Mouse (Mus musculus) hindbrain, embryonic 16.5 days (tissue): ENCODE measurements at regions not wholly inside any gene's neighbourhood (a gene's known extent, or its start where the extent isn't known, plus 50 kb on each side); places are given as distances from the start of the nearest gene placed in this dataset.

Experiments used
- ATAC-seq: fragments of 200-750 bp; cut with Nextera tagmentation; 2 replicates; pipeline ENCODE4 v1.8.0; 2017; ENCODE audit warnings: moderate TSS enrichment, moderate library complexity
- H3K27ac ChIP-seq: fragments of 300-500 bp; sonication (generic); 2 replicates; pipeline ENCODE4 v1.5.1; 2014; ENCODE audit warnings: low read depth, mild to moderate bottlenecking, control low read depth, low read length, moderate library complexity
- H3K27me3 ChIP-seq: fragments of 300-500 bp; sonication (generic); replicated peaks from 2 replicates; pipeline ENCODE4 v1.6.1; 2014; ENCODE audit warnings: low read length; ENCODE audit not compliant: control insufficient read depth, insufficient read depth
- H3K36me3 ChIP-seq: fragments of 300-500 bp; sonication (generic); 2 replicates; pipeline ENCODE4 v1.6.1; 2014; ENCODE audit warnings: mild to moderate bottlenecking, low read length, moderate library complexity, mixed read lengths; ENCODE audit not compliant: control insufficient read depth, insufficient read depth
- H3K4me1 ChIP-seq: fragments of 300-500 bp; sonication (generic); 2 replicates; pipeline ENCODE4 v1.6.1; 2014; ENCODE audit warnings: low read depth, low read length; ENCODE audit not compliant: control insufficient read depth, insufficient read depth
- H3K4me2 ChIP-seq: fragments of 300-500 bp; sonication (generic); 2 replicates; pipeline ENCODE4 v1.6.1; 2014; ENCODE audit warnings: mild to moderate bottlenecking, low read length, control low read depth, moderate library complexity
- H3K4me3 ChIP-seq: fragments of 300-500 bp; sonication (generic); 2 replicates; pipeline ENCODE4 v1.5.1; 2014; ENCODE audit warnings: mild to moderate bottlenecking, low read length, control low read depth, moderate library complexity
- H3K9ac ChIP-seq: fragments of 300-500 bp; sonication (generic); 2 replicates; pipeline ENCODE4 v1.6.1; 2014; ENCODE audit warnings: low read depth, mild to moderate bottlenecking, control low read depth, low read length, moderate library complexity
- H3K9me3 ChIP-seq: fragments of 300-500 bp; sonication (generic); 2 replicates; pipeline ENCODE4 v1.6.1; 2014; ENCODE audit warnings: mild to moderate bottlenecking, low read length, moderate library complexity; ENCODE audit not compliant: control insufficient read depth
- WGBS: fragments of 180-500 bp; shearing (Covaris S2); extraction: QIAGEN DNeasy Blood & Tissue Kit; methylation state at CpG from one replicate; pipeline ENCODE4 v1.1.7; 2014; 5-methylcytosine and 5-hydroxymethylcytosine counted together

DNA sequence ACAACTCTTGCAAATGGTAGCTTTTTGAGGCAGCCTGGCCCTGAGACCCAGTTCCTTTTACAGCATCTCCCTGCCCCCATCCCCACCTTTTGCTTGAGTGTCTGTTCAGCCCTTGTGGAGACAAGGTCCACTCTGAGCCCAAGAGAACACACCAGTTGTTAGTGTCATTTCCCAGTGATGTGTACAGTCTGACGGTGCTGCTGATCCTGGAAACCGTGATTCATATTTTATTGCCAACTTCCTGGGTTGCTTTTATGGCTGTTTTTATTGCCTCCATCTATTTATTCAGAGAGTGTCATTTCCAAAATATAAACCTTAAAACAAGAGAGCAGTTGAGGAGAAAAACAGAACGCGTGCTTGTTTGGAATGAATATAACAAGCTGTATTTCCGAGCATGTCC is 309.6 kb upstream of the Isl1 start:
- Histone ChIP-seq H3K9me3 (no peaks in the 10 kb centered on the region; the same call in 1 of the 2 replicates), H3K36me3 (no peaks in the 10 kb centered on the region), H3K27me3 (no peaks in the 10 kb centered on the region), H3K27ac (no peak overlapping the region), H3K9ac (no peak overlapping the region), H3K4me3 (no peak overlapping the region), H3K4me1 (no peaks in the 10 kb centered on the region), H3K4me2 (no peak overlapping the region)
- 88% methylated on average over 5 of the region's 5 CpGs for WGBS
- ATAC-seq = no peak

- no peak for ATAC-seq
Observed at GRCm38 (mm10) chr13:116596346-116596745, 286.9 kb upstream of the Isl1 start.

DNA sequence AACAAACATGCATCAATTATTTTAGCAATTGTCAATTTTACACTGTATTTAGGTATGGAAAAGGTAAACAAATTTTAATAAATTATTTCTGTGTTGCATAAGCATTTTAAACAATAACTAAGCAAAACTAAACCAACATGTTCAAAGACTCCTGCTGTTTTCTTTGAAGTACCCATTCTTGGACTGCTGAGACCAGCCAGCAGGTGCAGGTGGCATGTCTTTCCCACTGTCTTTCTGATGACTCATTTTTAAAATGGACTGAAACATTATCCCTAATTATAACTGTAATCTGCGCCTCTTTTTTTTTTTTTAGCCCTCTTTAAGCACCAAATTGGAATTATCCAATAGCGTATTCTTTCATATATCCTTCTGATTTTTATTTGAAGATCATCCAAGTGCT is 286.0 kb upstream of the Isl1 start:
- no peak overlapping the region for H3K4me2 ChIP-seq
- no peak for ATAC-seq
- H3K4me1 ChIP-seq = no peaks in the 10 kb centered on the region
- H3K27me3 ChIP-seq = no peaks in the 10 kb centered on the region
- no peaks in the 10 kb centered on the region for H3K36me3 ChIP-seq
- 95% methylated on average over 2 of the region's 2 CpGs for WGBS
- no peak overlapping the region for H3K9ac ChIP-seq
- no peak overlapping the region for H3K4me3 ChIP-seq
- H3K27ac ChIP-seq = no peak overlapping the region
- H3K9me3 ChIP-seq = no peaks in the 10 kb centered on the region

More at GRCm38 (mm10) chr13:116596346-116596745, 286.9 kb upstream of the Isl1 start:
- Histone ChIP-seq H3K9ac (no peak overlapping the region), H3K27ac (no peak overlapping the region), H3K27me3 (no peaks in the 10 kb centered on the region), H3K36me3 (no peaks in the 10 kb centered on the region), H3K4me2 (no peak overlapping the region), H3K4me3 (no peak overlapping the region), H3K9me3 (no peaks in the 10 kb centered on the region), H3K4me1 (no peaks in the 10 kb centered on the region)
- WGBS = 94% methylated on average over 4 of the region's 4 CpGs

DNA sequence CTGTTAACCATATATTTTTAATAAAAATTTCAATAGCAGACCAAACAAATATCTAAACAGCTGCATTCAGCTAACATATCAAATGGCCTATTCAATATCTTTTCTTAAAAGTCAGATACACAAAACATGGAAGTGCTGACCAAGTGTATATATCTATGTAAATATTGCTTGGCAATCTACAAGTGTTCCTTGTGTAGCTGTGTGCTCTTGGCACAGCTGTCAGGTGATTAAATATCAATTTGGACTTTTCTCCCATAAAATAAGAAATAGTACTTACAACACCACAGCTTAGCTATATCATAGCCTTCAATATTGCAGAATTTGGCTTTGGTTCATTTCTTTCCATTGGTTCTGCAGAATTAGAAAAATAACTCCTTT is 266.5 kb upstream of the Isl1 start:
- Histone ChIP-seq H3K9ac (no peak overlapping the region), H3K4me2 (no peak overlapping the region), H3K9me3 (peaks cover 6% of the 10 kb centered on the region; the same call in 1 of the 2 replicates), H3K4me1 (no peaks in the 10 kb centered on the region), H3K36me3 (no peaks in the 10 kb centered on the region), H3K27me3 (no peaks in the 10 kb centered on the region; the same call in 1 of the 2 replicates), H3K4me3 (no peak overlapping the region), H3K27ac (no peak overlapping the region)
- no peak for ATAC-seq

GRCm38 (mm10) chr13:116575274-116575957 is 265.9 kb upstream of the Isl1 start:
- Histone ChIP-seq H3K9ac (no peak overlapping the region), H3K9me3 (peaks cover 6% of the 10 kb centered on the region; the same call in 1 of the 2 replicates), H3K27me3 (no peaks in the 10 kb centered on the region; the same call in 1 of the 2 replicates), H3K36me3 (no peaks in the 10 kb centered on the region), H3K4me2 (no peak overlapping the region), H3K4me3 (no peak overlapping the region), H3K4me1 (no peaks in the 10 kb centered on the region), H3K27ac (no peak overlapping the region)
- ATAC-seq = peak; percentile 85
- WGBS = 20% methylated on average over 11 of the region's 11 CpGs

GRCm38 (mm10) chr13:116555053-116555452 is 245.6 kb upstream of the Isl1 start:
- Histone ChIP-seq H3K4me2 (no peak overlapping the region), H3K27ac (no peak overlapping the region), H3K9ac (no peak overlapping the region), H3K9me3 (no peaks in the 10 kb centered on the region), H3K4me3 (no peak overlapping the region), H3K4me1 (no peaks in the 10 kb centered on the region), H3K36me3 (no peaks in the 10 kb centered on the region), H3K27me3 (no peaks in the 10 kb centered on the region)
- ATAC-seq = no peak
- WGBS = 69% methylated on average over 4 of the region's 4 CpGs

DNA sequence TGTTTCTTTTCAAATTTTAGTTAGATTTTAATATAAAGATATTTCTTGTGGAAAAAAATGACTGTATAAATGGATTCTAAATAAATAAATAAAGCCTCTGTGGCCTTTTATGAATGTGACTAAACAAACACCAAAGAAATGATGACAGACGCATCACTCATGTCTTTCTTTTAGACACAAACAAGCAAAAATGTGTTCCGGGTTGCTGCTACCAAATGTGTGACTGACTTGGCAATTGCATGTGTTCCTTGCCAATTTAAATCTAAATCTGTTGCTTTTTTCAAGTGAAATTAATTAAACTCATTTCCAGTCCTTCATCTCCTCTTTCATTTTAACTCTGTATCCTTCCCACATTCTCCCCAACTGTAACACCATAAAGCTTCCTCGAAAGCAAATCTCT is 225.7 kb upstream of the Isl1 start:
- Histone ChIP-seq H3K9ac (no peak overlapping the region), H3K4me2 (no peak overlapping the region), H3K9me3 (no peaks in the 10 kb centered on the region), H3K4me1 (no peaks in the 10 kb centered on the region), H3K4me3 (no peak overlapping the region), H3K27me3 (no peaks in the 10 kb centered on the region), H3K27ac (no peak overlapping the region), H3K36me3 (no peaks in the 10 kb centered on the region)
- 81% methylated on average over 3 of the region's 3 CpGs for WGBS
- ATAC-seq = no peak

DNA sequence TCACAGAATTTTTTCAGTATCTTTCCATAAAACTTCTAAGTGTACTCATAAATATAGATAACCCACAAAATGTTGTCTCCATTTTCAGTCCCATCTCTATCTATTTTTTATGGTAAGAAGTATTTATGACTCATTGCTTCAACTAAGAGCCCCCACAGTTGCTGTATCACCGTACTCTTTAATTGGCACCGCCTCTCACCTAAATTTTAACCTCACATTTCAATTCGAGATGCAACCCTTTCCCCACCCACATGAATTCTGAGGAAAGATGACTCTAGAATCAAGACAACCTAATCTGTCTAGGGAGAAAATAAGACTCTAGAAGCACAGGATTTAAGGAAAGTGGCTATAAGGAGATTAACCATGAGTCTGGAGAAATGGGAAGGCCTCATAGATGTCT is 223.7 kb upstream of the Isl1 start:
- WGBS = 90% methylated on average over 3 of the region's 3 CpGs
- no peak overlapping the region for H3K9ac ChIP-seq
- no peaks in the 10 kb centered on the region for H3K4me1 ChIP-seq
- no peak overlapping the region for H3K4me2 ChIP-seq
- H3K36me3 ChIP-seq = no peaks in the 10 kb centered on the region
- ATAC-seq = no peak
- no peaks in the 10 kb centered on the region for H3K27me3 ChIP-seq
- H3K27ac ChIP-seq = no peak overlapping the region
- H3K4me3 ChIP-seq = no peak overlapping the region
- H3K9me3 ChIP-seq = no peaks in the 10 kb centered on the region

DNA sequence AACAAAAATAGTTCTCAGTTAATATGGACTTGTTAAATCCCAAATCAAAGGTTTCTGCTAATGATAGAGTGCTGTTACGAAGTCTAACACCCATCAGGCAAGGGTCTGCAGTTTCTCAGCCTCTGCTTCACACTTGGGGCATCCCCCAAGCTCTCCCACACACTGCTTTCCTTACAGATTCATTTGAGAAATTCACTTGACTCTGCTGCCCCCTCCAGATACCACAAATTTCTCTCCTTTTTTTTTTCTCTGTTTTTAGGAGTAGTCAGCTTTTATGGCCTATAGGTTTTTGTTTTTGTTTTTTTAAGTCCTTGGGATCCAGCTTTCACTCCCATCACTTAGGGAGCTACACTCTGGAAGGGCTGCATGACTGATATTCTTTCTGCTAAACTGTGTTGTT is 218.8 kb upstream of the Isl1 start:
- H3K4me1 ChIP-seq = no peaks in the 10 kb centered on the region
- no peak overlapping the region for H3K4me2 ChIP-seq
- no peaks in the 10 kb centered on the region for H3K9me3 ChIP-seq
- 82% methylated on average over 1 of the region's 1 CpGs for WGBS
- no peak for ATAC-seq
- no peaks in the 10 kb centered on the region for H3K36me3 ChIP-seq
- no peaks in the 10 kb centered on the region for H3K27me3 ChIP-seq
- H3K9ac ChIP-seq = no peak overlapping the region
- no peak overlapping the region for H3K4me3 ChIP-seq
- no peak overlapping the region for H3K27ac ChIP-seq
